Mouse (Mus musculus) frontal cortex, postnatal 10 days (tissue): ENCODE measurements around the gene Olfr916.

Source experiments
- DNase-seq, 2 experiments: peaks; one replicate each; pipeline ENCODE4 v3.0.0; 2022; ENCODE audit warnings: low spot score in 2 of 2, mixed read lengths in 1 of 2

Gene Olfr916

GRCm38 (mm10) chr9:38659775-38660174 lies at the start of gene Olfr916:
Olfr916 (minus strand) TSS chr9:38659875.
- DNase-seq: no peak

GRCm38 (mm10) chr9:38674501-38674900 lies 14.8 kb upstream of the Olfr916 start, which contains the start of gene Olfr918:
Olfr918 (minus strand) TSS chr9:38674601.
- DNase-seq: no peak

GRCm38 (mm10) chr9:38672887-38673286 lies 13.2 kb upstream of the Olfr916 start:
- DNase-seq: no peak

GRCm38 (mm10) chr9:38665742-38666141 lies 6.1 kb upstream of the Olfr916 start, which contains the start of gene Olfr917:
Olfr917 (minus strand) TSS chr9:38665842.
- no peak for DNase-seq

- no peak for DNase-seq
These were observed 27.3 kb downstream of the Olfr916 start for GRCm38 (mm10) chr9:38632406-38632805.
